Mouse (Mus musculus): ENCODE data around the gene Ppp1cc.
"Not testable (repeated sequence)": the region's sequence is repeated elsewhere in the genome, so short reads cannot be mapped to it uniquely, and the experiment has no call there.

The Ppp1cc gene

GRCm38 (mm10) chr5:122136508-122137408, 21.3 kb upstream of the Ppp1cc start:
- DNase-seq (ENCODE audit: low spot score) = peak; percentile 87

GRCm38 (mm10) chr5:122138856-122139255, 19.2 kb upstream of the Ppp1cc start:
- no peak for DNase-seq (ENCODE audit: low spot score)

GRCm38 (mm10) chr5:122139771-122140170, 18.3 kb upstream of the Ppp1cc start:
- DNase-seq (ENCODE audit: low spot score) = not testable (repeated sequence)

- no peak for DNase-seq (ENCODE audit: low spot score)
Observed at GRCm38 (mm10) chr5:122140723-122141122, 17.4 kb upstream of the Ppp1cc start, which contains the start of gene Ccdc63. Gene Ccdc63 (minus strand): TSS chr5:122140823.

- DNase-seq (ENCODE audit: low spot score) = no peak
Observed at GRCm38 (mm10) chr5:122142230-122142992, 15.7 kb upstream of the Ppp1cc start.

- no peak for DNase-seq (ENCODE audit: low spot score)
Observed at GRCm38 (mm10) chr5:122143543-122143942, 14.5 kb upstream of the Ppp1cc start.

GRCm38 (mm10) chr5:122144825-122145224, 13.3 kb upstream of the Ppp1cc start:
- DNase-seq (ENCODE audit: low spot score) = no peak

- no peak for DNase-seq (ENCODE audit: low spot score)
Observed at GRCm38 (mm10) chr5:122145381-122146055, 12.6 kb upstream of the Ppp1cc start.

- DNase-seq (ENCODE audit: low spot score) = no peak
Observed at GRCm38 (mm10) chr5:122146056-122146580, 12.0 kb upstream of the Ppp1cc start.

GRCm38 (mm10) chr5:122146609-122147008, 11.5 kb upstream of the Ppp1cc start:
- DNase-seq (ENCODE audit: low spot score) = no peak

GRCm38 (mm10) chr5:122148107-122148506, 10.0 kb upstream of the Ppp1cc start:
- DNase-seq (ENCODE audit: low spot score) = no peak

- no peak for DNase-seq (ENCODE audit: low spot score)
Observed at GRCm38 (mm10) chr5:122149259-122149658, 8.8 kb upstream of the Ppp1cc start.

- not testable (repeated sequence) for DNase-seq (ENCODE audit: low spot score)
Observed at GRCm38 (mm10) chr5:122152508-122152907, 5.6 kb upstream of the Ppp1cc start.

GRCm38 (mm10) chr5:122154006-122154405, 4.1 kb upstream of the Ppp1cc start:
- no peak for DNase-seq (ENCODE audit: low spot score)

GRCm38 (mm10) chr5:122154782-122155181, 3.3 kb upstream of the Ppp1cc start:
- DNase-seq (ENCODE audit: low spot score) = no peak

GRCm38 (mm10) chr5:122155613-122156012, 2.5 kb upstream of the Ppp1cc start:
- no peak for DNase-seq (ENCODE audit: low spot score)

- no peak for DNase-seq (ENCODE audit: low spot score)
Observed at GRCm38 (mm10) chr5:122156486-122156885, 1.6 kb upstream of the Ppp1cc start.

GRCm38 (mm10) chr5:122158557-122159515, 758 bp downstream of the Ppp1cc start:
- DNase-seq (ENCODE audit: low spot score) = peak; percentile 59

GRCm38 (mm10) chr5:122163194-122163593, 5.1 kb downstream of the Ppp1cc start:
- DNase-seq (ENCODE audit: low spot score) = no peak

- no peak for DNase-seq (ENCODE audit: low spot score)
Observed at GRCm38 (mm10) chr5:122164011-122164410, 5.9 kb downstream of the Ppp1cc start.
